Mouse (Mus musculus) forebrain, embryonic 10.5 days (tissue): Measurements from ENCODE around the gene Gpc6. TPM values are rescaled to one million over a fixed set of nuclear protein-coding genes. Genes with fewer than 3 reads are reported as not detected.

Source experiments
- DNase-seq: peaks from one replicate; pipeline ENCODE4 v3.0.0-alpha.2; 2017; ENCODE audit warnings: low spot score; ENCODE audit errors: extremely low spot score
- H3K27ac ChIP-seq: fragments of 300-500 bp; sonication (generic); 2 replicates; pipeline ENCODE4 v1.5.1; 2016; ENCODE audit warnings: mild to moderate bottlenecking
- H3K27me3 ChIP-seq: fragments of 300-500 bp; sonication (generic); 2 replicates; pipeline ENCODE4 v1.6.1; 2016; ENCODE audit warnings: mild to moderate bottlenecking; ENCODE audit not compliant: poor library complexity, severe bottlenecking
- H3K36me3 ChIP-seq: fragments of 300-500 bp; sonication (generic); replicated peaks from 2 replicates; pipeline ENCODE4 v1.6.1; 2016; ENCODE audit warnings: mild to moderate bottlenecking, moderate library complexity
- H3K4me1 ChIP-seq: fragments of 300-500 bp; sonication (generic); 2 replicates; pipeline ENCODE4 v1.6.1; 2016
- H3K4me3 ChIP-seq: fragments of 300-500 bp; sonication (generic); 2 replicates; pipeline ENCODE4 v1.5.1; 2016; ENCODE audit warnings: mild to moderate bottlenecking, moderate library complexity
- H3K9me3 ChIP-seq: fragments of 300-500 bp; sonication (generic); 2 replicates; pipeline ENCODE4 v1.6.1; 2016; ENCODE audit warnings: mild to moderate bottlenecking, moderate library complexity
- WGBS: fragments of 180-500 bp; shearing (Covaris S2); methylation state at CpG from one replicate; pipeline ENCODE4 v1.1.7; 2016; 5-methylcytosine and 5-hydroxymethylcytosine counted together
- polyA plus RNA-seq: library from polyadenylated mRNA; unstranded; fragments of >200 nt; fragmentation: Nextera tagmentation; extraction: Ambion mirVana; gene quantifications from 2 replicates; pipeline ENCODE4 v1.2.1, GENCODE M21; 2016

The Gpc6 gene
- polyA plus RNA-seq, 1 experiment from 2014 or later: 36.5 TPM

GRCm38 (mm10) chr14:117651938-117652337 lies 726.8 kb downstream of the Gpc6 start:
- H3K36me3 ChIP-seq: no peaks in the 10 kb centered on the region
- no peaks in the 10 kb centered on the region for H3K4me1 ChIP-seq
- DNase-seq: no peak
- no peak overlapping the region for H3K4me3 ChIP-seq
- H3K9me3 ChIP-seq: no peaks in the 10 kb centered on the region
- 95% methylated on average over 2 of the region's 2 CpGs for WGBS
- H3K27ac ChIP-seq: no peak overlapping the region
- no peaks in the 10 kb centered on the region for H3K27me3 ChIP-seq

DNA sequence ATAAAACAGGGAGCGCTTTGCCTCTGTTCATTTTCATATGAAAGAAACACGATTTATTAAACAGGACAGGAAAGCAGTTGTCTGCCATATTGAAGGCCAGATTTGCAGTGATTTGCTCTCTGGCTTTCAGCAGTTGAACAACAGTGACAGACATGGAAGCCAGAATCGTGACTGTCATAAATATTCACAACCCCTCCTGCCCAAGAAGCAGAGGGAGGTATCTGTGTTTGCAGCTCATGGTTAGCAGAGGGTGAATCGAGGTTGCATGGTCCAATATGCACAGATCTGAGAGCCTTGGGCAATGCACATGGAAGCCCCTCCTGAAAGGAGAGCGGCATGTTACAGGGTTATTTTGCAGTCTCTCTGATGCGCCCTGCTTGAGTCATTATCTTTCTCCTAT lies 730.3 kb downstream of the Gpc6 start:
- no peaks in the 10 kb centered on the region for H3K36me3 ChIP-seq
- no peak overlapping the region for H3K27ac ChIP-seq
- H3K9me3 ChIP-seq: no peaks in the 10 kb centered on the region
- no peak overlapping the region for H3K4me3 ChIP-seq
- 87% methylated on average over 6 of the region's 6 CpGs for WGBS
- DNase-seq: no peak
- H3K27me3 ChIP-seq: no peaks in the 10 kb centered on the region
- no peaks in the 10 kb centered on the region for H3K4me1 ChIP-seq

GRCm38 (mm10) chr14:117659198-117659761 lies 734.2 kb downstream of the Gpc6 start:
- no peak for DNase-seq
- Histone ChIP-seq H3K27me3 (no peaks in the 10 kb centered on the region), H3K4me1 (no peaks in the 10 kb centered on the region; the same call in 1 of the 2 replicates), H3K27ac (no peak overlapping the region), H3K4me3 (no peak overlapping the region), H3K9me3 (no peaks in the 10 kb centered on the region), H3K36me3 (no peaks in the 10 kb centered on the region)
- WGBS: 90% methylated on average over 8 of the region's 8 CpGs

- WGBS: 93% methylated on average over 4 of the region's 4 CpGs
- Histone ChIP-seq H3K27me3 (no peaks in the 10 kb centered on the region), H3K36me3 (no peaks in the 10 kb centered on the region), H3K4me3 (no peak overlapping the region), H3K4me1 (no peaks in the 10 kb centered on the region; the same call in 1 of the 2 replicates), H3K27ac (no peak overlapping the region), H3K9me3 (no peaks in the 10 kb centered on the region)
- no peak for DNase-seq
Observed at GRCm38 (mm10) chr14:117662261-117662660, 737.1 kb downstream of the Gpc6 start.

GRCm38 (mm10) chr14:117664796-117665195 lies 739.7 kb downstream of the Gpc6 start:
- H3K9me3 ChIP-seq: no peaks in the 10 kb centered on the region
- H3K4me1 ChIP-seq: no peaks in the 10 kb centered on the region; the same call in 1 of the 2 replicates
- H3K36me3 ChIP-seq: no peaks in the 10 kb centered on the region
- no peaks in the 10 kb centered on the region for H3K27me3 ChIP-seq
- no peak overlapping the region for H3K4me3 ChIP-seq
- H3K27ac ChIP-seq: no peak overlapping the region
- DNase-seq: no peak
- 81% methylated on average over 4 of the region's 4 CpGs for WGBS

DNA sequence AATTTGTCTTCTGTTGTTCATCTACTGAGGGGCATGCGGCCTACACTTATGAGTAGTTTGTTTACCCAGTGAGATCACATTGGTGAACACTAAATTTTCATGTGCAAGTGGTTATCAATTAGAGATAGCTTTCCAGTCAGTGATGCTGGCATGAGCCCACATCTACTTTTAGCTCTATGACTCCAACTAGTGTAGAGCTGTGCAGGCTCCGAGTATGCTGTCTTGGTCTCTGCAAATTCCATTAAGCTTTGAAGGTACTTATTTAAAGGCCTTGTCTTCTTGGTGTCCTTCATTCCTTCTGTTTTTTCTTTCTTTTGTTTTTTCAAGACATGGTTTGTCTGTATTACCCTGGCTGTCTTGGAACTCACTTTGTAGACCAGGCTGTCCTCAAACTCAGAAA lies 741.0 kb downstream of the Gpc6 start:
- 93% methylated on average over 2 of the region's 2 CpGs for WGBS
- Histone ChIP-seq H3K27me3 (no peaks in the 10 kb centered on the region), H3K27ac (no peak overlapping the region), H3K36me3 (no peaks in the 10 kb centered on the region), H3K4me3 (no peak overlapping the region), H3K9me3 (no peaks in the 10 kb centered on the region), H3K4me1 (no peaks in the 10 kb centered on the region; the same call in 1 of the 2 replicates)
- no peak for DNase-seq

DNA sequence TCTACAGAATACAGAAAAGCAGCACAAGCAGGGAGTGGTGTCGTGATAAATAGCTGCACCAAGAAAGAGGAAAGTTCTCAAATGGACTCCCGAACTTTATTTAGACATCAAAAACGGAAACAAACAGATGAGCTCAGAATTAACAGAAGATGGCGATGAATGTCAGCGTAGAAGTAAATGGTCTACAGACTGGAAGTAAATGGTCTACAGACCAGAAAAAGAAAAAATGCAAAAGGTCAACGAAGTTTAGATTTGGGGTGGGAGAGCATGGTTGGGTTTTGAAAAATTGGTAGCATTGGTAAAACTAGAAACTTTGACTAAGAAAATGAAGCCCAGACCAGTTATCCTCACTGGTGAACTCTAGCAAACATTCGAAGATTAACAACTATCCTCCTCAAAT lies 748.4 kb downstream of the Gpc6 start:
- no peaks in the 10 kb centered on the region for H3K9me3 ChIP-seq
- no peak for DNase-seq
- H3K36me3 ChIP-seq: no peaks in the 10 kb centered on the region
- no peak overlapping the region for H3K27ac ChIP-seq
- H3K4me1 ChIP-seq: no peaks in the 10 kb centered on the region
- WGBS: 92% methylated on average over 7 of the region's 7 CpGs
- no peaks in the 10 kb centered on the region for H3K27me3 ChIP-seq
- H3K4me3 ChIP-seq: no peak overlapping the region

DNA sequence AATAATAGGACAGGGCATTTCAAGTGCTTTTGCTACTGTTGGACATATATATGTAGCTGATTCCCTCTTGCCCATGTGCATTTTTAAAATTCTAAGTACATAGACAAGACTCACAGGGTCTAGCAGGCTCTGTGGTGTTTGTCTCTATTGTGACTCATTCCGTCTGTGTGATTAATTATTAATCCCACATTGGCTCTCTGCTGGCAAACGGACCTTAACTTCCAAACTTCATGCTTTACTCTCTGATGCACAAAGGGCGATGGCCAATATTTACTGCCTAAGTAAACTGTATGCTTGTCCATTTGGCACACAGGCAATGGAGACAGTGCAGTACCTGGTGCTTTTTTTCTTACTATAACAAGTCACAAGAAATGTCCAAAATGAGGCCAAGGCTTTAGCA lies 749.4 kb downstream of the Gpc6 start:
- no peak overlapping the region for H3K27ac ChIP-seq
- DNase-seq: no peak
- H3K9me3 ChIP-seq: no peaks in the 10 kb centered on the region
- 85% methylated on average over 3 of the region's 3 CpGs for WGBS
- H3K4me1 ChIP-seq: no peaks in the 10 kb centered on the region
- no peaks in the 10 kb centered on the region for H3K27me3 ChIP-seq
- H3K4me3 ChIP-seq: no peak overlapping the region
- no peaks in the 10 kb centered on the region for H3K36me3 ChIP-seq

- Histone ChIP-seq H3K36me3 (no peaks in the 10 kb centered on the region), H3K9me3 (no peaks in the 10 kb centered on the region), H3K27me3 (no peaks in the 10 kb centered on the region), H3K4me1 (no peaks in the 10 kb centered on the region), H3K4me3 (no peak overlapping the region), H3K27ac (no peak overlapping the region)
- DNase-seq: no peak
- WGBS: 90% methylated on average over 3 of the region's 3 CpGs
Observed at GRCm38 (mm10) chr14:117679926-117680325, 754.8 kb downstream of the Gpc6 start.

DNA sequence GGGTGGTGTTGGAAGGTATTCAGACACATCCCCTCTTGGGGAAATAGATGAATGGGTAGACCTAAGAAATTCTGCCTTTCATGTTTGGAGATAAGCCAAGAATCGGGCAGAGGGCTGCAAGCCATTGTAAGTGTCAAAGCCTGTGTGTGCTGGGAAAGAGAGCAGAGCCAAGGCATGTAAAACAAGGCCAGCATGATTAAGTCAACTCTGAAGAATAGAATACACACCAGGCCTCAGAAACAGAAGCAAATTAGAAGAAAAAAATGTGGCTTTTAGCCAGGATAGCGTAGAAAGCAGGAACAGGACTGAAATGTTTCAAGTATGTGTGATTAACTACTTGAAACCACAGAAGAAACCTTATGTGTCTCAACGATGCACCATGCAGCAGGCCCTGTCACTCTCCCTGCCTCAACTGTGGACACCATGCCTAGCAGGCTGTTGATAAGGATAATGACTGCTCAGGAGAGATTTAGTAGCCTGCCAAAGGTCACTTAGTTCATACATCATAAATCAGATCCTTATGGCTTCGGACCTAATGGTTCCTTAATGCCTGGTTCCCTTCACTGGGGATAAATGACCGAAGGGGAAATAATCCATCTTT lies 756.3 kb downstream of the Gpc6 start:
- Histone ChIP-seq H3K27ac (no peak overlapping the region), H3K36me3 (no peaks in the 10 kb centered on the region), H3K9me3 (no peaks in the 10 kb centered on the region), H3K27me3 (no peaks in the 10 kb centered on the region), H3K4me3 (no peak overlapping the region), H3K4me1 (no peaks in the 10 kb centered on the region)
- no peak for DNase-seq
- 87% methylated on average over 5 of the region's 5 CpGs for whole genome bisulfite sequencing

DNA sequence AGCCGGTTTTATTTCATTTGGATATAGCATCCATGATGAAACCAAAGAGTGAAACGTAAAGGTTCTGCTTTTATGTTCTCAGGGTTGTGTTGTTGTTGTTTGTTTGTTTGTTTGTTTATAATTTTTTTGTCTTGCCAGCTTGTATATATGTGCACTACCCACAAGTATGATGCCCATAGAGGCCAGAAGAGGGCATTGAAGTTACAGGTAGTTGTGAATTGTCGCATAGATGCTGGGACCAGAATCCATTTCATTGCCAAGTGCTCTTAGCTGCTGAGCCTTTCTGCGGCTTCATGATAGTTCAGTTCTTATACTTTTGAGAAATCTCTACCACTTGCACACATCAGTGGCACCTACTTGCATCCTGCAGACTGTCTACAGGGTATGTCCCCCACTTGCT lies 758.0 kb downstream of the Gpc6 start:
- H3K27me3 ChIP-seq: no peaks in the 10 kb centered on the region
- DNase-seq: no peak
- H3K4me3 ChIP-seq: no peak overlapping the region
- H3K9me3 ChIP-seq: no peaks in the 10 kb centered on the region
- H3K27ac ChIP-seq: no peak overlapping the region
- no peaks in the 10 kb centered on the region for H3K4me1 ChIP-seq
- 94% methylated on average over 4 of the region's 4 CpGs for WGBS
- H3K36me3 ChIP-seq: no peaks in the 10 kb centered on the region

GRCm38 (mm10) chr14:117689848-117690247 lies 764.7 kb downstream of the Gpc6 start:
- Histone ChIP-seq H3K4me3 (no peak overlapping the region), H3K27me3 (no peaks in the 10 kb centered on the region), H3K27ac (no peak overlapping the region), H3K36me3 (no peaks in the 10 kb centered on the region), H3K9me3 (no peaks in the 10 kb centered on the region), H3K4me1 (no peaks in the 10 kb centered on the region)
- 94% methylated on average over 6 of the region's 6 CpGs for WGBS
- no peak for DNase-seq

DNA sequence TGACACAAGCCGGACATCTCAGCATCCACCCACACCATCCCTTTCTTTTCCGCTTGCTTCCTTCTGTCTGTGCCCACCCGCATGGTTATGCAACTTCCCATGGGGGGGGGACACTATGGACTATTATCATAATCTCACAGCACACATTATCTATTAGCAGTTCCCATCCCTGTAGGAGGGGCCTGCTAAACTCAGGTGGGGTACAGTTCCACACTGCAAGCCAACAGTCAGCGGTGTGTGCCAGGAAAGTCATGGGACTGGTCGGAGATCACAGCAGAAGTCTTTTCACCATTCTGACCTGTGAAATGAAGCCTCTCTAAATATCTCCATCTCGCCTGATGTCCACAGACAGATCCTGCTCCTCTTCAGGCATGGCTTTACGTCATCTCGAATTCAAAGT lies 770.5 kb downstream of the Gpc6 start:
- no peak for DNase-seq
- Histone ChIP-seq H3K27ac (no peak overlapping the region), H3K9me3 (no peaks in the 10 kb centered on the region), H3K36me3 (no peaks in the 10 kb centered on the region), H3K4me3 (no peak overlapping the region), H3K4me1 (no peaks in the 10 kb centered on the region), H3K27me3 (no peaks in the 10 kb centered on the region)
- 94% methylated on average over 8 of the region's 8 CpGs for WGBS
